Mouse (Mus musculus) v-Abl transformed pro-B cells (cell line): ENCODE results near the gene Izumo4.

Experiments
- in situ Hi-C, 2 experiments: fragments of 400-800 bp; cut with MboI; formaldehyde crosslinking; loops; one replicate each; pipeline ENCODE4 v1.15.1; 2025; ENCODE audit not compliant: unreplicated experiment in 2 of 2

Gene Izumo4

DNA sequence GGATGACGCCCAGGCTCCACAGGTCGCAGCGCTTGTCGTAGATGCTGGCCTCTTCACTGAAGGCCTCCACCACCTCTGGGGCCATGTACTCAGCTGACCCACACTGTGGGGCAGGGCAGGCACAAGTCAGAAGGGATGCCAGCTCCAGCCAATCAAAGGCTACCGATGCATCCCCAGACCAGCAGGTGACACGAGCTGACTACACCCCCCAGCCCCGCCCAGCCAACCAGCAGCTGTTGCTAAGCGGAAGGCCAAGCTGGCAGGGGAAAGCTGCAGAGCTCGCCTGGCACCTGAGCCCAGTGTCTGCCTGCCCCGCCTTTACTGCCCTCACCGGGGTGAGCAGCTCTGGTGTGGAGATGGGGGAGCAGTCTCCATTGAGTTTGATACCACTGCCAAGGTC, 33.4 kb upstream of the Izumo4 start:
- in situ Hi-C loops, result no loop called here

DNA sequence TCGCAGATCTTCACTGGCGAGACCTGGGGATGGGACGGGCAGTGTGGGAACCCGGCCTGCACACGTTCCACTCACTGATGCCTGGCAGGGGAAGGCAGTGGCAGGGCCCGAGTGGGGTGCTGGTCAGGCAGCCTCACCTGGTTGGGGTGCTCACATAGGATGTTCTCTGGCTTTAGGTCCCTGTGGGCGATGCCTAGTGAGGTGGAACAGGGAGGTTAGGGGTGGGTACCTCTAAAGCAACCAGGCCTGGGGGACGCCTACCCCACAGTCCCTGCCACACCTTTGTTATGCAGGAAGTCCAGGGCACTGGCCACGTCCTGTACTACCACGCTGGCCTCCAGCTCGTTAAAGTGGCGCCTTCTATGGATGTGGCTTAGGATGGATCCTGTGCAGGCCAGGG, 33.0 kb upstream of the Izumo4 start:
- in situ Hi-C loops, result no loop called here

DNA sequence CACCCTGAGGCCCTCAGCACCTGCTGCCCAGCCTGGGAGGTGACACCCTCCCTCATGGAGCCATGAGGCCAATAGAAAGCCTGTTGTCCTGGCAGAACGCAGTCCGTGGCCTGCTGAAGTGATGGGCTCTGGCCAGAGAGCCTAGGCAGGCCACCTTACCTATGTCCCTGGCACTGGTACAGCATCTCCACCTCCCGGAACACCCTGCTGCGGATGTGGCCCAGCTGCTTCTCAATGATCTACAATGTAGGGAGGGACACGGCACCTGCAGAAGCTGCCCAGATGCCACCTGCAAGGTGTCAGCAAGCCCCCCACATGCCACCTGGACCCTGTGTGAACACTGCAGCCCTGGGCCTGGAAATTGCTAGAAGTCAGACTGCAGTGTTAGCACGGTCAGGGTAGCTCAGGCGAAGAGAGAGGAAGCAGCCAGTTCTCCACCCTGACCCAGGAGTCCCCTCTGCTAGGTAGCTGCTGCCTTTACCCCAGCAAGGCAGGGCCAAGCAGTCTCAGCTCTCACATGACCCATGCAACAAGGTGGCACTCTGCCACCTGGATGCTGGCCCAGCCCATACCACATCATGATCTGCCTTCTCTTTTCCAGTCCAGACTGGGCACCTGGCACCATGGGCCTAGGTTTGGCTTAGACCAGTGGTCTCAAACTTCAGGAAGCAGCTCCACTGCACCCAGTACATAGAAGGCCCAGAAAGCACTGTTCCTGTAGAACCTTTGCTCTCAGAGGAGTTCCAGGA, 32.1 kb upstream of the Izumo4 start:
- in situ Hi-C loops, result no loop called here

DNA sequence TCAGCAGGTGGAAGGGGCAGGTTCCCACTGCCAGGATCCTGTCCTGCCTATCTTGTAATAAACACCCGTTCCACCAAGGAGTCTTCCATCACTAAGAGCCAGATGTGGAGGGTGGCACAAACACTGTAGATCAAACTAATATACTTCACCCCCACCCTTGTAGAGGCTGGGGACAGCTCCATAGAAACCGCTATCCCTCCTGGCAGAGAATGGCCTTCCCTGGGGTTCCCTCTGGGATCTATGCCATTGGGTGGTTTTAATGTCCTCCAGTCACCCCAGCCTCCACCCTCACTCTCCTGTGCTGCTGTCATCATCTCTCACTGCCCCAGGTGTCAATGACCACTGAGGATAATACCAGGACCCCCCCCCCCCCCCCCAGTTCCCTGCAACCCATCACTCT, 31.5 kb upstream of the Izumo4 start:
- in situ Hi-C loops, result no loop called here

DNA sequence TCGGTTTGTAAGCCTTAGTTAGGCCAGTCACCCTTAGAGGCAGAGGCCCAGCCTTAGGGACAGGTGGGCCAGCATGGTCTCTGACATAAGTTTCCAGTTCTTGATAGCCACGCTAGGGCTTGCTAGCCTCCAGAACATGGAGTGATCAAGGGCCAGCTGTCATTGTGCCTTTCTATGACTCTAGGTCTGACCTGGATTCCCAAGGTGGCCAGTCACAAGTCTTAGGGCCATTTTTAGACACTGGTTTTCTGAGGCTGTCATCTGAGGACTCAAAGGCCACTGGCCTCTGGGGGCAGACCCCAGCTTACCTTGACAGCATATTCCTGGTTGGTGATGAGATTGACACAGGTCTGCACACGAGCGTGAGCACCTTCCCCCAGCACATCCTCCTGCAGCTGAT, 30.7 kb upstream of the Izumo4 start:
- in situ Hi-C loops, result no loop called here

DNA sequence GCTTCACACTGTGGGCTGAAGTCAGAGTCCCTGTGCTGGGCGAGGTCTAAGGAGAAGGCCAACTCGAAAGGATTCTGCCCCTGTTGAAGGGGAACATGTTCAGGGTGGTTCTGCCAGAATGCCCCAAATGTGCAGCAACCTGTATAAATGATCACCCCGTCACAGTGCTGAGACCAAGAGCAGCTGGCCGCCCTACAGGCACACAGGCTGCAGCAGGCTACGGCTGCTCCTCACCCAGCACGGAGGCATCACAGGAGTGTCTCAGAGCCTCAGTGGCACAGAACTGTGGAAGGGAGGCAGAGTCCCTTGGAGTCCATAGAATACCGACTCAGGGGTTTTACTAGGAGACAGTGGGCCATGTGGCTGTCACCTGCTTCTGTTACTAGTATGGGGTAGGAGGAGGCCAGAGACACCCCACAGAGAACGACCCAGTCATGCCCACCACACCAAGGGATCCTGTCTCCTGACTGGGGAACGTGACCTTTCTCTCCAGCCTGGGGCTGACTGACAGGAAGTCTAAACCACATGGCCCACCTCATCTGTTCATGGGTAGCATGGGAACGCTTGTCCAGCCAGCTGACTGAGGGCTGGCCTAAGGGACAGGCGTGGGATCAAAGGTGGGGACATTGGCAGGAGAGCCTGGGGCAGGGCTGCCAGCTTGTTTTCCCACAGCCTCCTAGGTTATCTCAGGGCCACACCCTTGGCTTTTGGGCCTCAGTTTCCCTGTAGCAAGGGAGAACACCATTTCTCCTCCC, 29.9 kb upstream of the Izumo4 start:
- in situ Hi-C loops, result no loop called here

DNA sequence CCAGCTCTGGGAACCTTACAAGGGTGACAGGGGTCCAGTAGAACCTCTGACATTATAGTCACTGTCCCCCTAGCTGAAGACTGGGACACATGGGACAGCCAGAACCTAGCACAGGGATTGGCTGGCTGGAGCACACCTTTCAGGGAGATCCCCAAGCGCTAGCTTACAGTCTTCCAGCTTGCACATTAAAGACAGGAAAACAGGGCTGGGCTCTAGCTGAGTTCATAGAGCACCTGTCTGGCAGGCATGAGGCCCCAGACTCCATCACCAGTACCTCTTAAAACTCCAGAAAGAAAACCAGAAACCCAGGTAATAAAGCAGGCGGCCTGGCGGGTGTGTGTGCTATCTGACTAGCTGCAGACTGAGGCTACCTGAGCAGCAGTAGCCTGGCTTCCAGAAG, 28.3 kb upstream of the Izumo4 start:
- in situ Hi-C loops, result no loop called here

DNA sequence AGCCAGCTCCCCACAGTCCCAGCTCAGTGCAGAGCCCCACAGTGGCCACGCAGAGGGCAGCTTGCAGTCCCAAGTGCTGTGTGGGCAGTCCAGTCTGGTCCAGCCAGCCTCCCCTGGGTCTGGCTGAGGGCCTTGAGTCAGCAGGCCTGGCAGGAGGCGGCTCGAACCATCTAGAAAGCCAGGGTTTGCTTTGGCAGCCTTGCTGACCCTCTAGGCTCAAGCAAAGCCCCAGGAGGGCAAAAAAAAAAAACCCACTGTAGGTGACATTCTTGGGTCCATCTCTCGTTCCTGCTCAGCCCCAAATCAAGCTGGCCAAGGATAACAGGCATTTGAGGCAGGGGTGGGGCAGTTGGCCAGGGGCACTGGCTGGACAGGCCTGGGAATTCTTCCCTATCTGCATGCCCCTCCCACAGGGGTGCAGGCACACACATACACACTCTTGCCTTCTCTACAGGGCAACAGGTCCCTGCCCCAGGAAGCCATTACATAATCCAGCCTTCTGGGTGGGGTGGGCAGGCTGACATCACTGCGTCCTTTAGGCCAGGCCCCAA, 27.7 kb upstream of the Izumo4 start:
- in situ Hi-C loops, result no loop called here

DNA sequence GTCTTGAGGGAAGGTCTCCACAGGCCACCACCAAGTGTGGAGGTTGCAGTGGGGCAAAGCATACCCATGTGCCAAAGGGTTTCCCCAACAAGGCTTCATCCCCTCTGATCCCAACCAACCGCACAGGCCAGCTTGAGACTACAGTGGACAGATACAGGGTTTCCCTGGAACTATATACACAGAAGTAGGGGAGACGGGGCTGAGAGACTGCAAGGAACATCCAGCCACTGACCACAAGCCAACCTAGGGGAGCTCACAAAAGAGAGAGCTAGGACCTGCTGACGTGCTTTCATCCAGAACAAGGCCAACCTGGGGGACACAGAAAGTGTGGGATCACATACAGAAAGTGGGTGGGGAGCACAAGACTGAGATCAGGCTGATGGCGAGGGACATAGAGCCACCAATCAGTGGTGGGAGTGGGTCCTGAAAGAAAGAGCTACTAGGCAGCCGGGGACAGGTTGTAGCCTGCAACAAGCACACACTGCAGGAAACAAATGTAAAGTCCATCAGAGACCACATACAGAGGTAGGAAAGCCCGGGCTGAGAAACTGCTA, 27.1 kb upstream of the Izumo4 start:
- in situ Hi-C loops, result loop anchor here (25.0 kb wide), 2 partner anchors 238 to 513 kb away; partner anchors contain the start of genes 1600002K03Rik (in 1 of the 2), Cirbp (in 1 of the 2) and Tcf3 (in 1 of the 2)

DNA sequence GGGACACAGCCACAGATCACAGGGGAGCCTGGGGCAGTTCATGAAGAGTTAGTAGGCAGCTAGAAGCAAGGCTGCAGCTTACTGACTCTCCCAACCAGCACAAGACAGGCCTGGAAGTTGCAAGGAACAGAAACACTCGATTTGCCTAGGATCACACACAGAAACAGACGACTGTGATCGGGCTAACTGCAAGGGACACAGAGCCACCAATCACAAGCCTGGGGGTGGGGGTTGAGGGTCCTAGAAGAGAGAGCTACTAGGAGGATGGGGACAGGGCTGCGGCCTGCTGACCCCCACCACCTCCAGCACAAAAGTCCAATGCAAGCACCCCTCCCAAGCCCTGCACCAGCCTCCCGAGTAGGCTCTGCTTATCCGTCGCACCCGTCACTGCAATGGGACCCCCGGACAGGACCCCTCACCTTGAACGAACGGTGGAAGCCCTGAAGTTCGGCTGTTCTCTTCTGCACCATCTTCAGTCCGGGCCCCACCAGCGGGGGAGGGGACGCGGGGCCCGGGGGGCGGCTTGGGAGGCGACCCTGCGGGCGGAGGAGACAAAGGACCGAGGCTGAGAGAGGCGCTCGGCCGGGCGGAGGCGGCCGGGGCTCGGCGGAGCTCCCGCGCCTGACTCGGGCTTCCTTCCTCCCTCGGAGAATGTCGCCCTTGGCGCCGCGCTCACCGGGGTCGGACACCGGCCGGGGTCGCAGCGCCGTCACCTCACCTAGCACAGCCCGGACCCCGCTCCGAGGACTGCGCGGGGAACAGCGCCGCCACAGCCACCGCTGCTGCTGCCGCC, 26.4 kb upstream of the Izumo4 start:
- in situ Hi-C loops, result loop anchor here (25.0 kb wide), 2 partner anchors 238 to 513 kb away; partner anchors contain the start of genes 1600002K03Rik (in 1 of the 2), Cirbp (in 1 of the 2) and Tcf3 (in 1 of the 2)

DNA sequence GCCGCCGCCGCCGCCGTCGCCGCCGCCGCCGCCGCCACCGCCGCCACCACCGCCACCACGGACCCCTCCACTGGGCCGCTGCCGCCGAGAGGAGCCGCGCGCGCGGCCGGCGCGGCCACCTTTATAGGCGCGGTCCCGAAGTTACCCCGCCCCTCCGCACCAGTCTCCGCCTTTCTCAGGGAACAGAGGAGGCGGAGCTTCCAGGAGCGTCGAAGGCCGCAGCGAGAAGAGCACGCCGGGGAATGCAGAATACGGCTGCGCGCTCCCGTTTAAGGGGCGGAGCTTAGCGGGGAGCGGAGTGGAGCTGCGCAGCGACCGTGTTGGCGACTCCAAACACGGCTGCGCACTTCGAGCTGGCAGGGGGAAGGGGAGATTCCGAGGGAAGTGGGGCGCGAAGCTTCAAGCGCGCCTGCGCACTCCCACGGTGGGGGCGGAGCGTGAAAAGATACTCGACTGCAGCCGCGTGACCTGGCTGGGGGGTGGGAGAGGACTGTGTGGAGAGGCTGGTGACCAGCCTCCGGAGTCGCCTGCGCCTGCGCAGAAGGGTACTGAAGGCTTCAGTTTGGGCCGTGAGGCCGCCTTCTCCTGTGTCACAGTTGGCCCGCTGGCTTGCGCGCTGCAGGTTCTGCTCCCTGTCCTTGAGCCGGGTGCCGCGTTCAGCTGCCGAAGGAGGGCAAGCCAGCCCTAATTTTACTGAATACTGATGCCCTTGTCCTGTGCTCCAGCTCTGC, 25.6 kb upstream of the Izumo4 start:
- in situ Hi-C loops, result loop anchor here (25.0 kb wide), 2 partner anchors 239 to 514 kb away; partner anchors contain the start of genes 1600002K03Rik (in 1 of the 2), Cirbp (in 1 of the 2) and Tcf3 (in 1 of the 2)

DNA sequence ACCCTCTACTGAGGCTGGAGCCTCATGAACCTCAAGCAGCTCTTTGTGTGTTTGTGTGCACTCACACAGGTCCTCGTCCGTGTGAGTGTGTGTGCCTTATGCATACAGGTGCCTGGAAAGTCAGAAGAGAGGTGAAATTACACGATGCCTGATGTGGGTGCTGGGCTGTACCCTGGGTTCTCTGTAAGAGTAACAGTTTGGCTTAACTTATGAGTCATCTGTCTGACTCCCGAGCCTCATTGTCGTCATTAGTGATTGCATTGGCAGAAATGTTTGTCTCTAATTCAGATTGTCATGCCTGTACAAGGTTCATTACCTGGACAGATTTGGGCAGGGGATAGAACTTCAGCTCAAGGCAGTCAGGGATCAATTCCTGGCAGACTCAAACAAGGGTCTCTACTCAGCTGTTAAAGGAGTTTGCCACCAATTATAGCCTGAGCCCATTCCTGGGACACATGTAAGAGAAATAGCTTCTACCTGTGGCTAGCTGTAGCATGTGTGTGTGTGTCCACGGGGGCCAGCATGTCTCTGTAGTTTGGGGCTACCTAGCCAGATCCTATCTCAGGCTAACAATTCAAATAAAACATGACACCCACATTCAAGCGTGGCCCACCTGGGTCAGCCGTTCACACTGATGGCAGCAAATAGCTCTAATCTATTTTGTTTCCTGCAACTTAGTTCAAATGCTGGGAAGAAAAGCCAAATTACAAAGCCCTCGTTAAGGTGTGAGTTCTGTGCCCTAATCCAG, 24.7 kb upstream of the Izumo4 start:
- in situ Hi-C loops, result loop anchor here (25.0 kb wide), 2 partner anchors 240 to 515 kb away; partner anchors contain the start of genes 1600002K03Rik (in 1 of the 2), Cirbp (in 1 of the 2) and Tcf3 (in 1 of the 2)

DNA sequence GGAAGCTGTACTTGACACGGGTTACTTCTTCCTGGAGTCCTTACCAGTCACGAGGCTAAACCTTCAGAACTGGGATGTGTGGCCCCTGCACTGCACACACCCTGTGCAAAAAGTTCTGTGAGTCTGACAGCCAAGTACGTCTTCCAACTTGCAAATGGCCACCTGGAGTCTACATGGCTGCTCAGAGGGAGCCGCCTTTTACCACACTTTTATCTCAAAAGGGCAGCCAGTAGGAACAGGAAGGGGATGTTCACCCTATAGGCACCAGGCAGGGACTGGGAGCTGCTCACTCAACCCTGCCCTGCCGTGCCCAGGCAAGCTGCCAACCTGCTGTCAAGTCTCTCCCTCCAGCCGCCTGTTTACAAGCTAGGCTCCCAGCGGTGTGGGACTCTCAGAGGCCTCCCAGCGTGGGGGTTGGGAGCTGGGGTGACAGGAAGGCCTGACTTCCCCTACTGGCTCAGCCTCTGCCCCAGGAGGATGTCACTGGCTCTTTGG, 24.0 kb upstream of the Izumo4 start, which contains the start of gene Mknk2:
TSS of gene Mknk2 (minus strand) at position 171 of the 495 bp plus-strand sequence.
- in situ Hi-C loops, result loop anchor here (25.0 kb wide), 2 partner anchors 241 to 516 kb away; partner anchors contain the start of genes 1600002K03Rik (in 1 of the 2), Cirbp (in 1 of the 2) and Tcf3 (in 1 of the 2)

DNA sequence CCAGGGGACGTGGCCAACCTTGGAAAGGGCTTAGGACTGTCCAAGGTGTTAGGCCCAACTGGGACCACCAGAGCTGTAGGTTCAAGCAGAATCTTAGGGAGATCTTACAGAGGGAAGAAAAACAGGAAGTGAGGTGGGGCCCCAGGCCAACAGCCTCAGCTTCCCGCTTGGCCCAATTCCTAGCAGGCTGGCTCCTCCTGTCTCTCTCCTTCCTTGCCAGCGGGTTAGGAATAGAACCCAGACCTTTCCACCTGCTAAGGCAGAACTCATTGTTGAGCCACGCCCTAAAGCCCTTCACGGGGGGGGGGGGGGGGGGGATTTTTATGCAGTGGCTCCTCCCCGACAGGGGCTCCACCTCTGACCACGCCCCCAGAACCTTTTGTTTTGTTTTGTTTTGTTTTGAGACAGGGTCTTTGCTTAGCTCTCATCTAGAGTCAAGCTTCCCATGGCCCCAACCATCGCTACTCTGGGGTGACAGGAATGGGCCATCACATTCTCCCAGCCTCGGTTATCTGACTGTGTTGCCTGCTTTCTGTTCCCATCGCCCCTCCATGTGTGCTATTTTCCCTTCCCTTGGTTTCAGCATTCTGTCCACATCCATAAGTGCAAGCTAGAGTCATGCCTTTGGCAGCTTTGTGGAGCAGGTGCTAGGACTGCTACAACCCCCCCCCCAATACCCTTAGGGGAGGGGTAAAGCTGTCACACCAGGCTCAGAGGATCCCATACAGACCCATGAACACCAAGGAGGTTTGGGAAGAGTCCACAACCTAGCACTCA, 23.2 kb upstream of the Izumo4 start:
- in situ Hi-C loops, result loop anchor here (25.0 kb wide), 2 partner anchors 241 to 516 kb away; partner anchors contain the start of genes 1600002K03Rik (in 1 of the 2), Cirbp (in 1 of the 2) and Tcf3 (in 1 of the 2)

DNA sequence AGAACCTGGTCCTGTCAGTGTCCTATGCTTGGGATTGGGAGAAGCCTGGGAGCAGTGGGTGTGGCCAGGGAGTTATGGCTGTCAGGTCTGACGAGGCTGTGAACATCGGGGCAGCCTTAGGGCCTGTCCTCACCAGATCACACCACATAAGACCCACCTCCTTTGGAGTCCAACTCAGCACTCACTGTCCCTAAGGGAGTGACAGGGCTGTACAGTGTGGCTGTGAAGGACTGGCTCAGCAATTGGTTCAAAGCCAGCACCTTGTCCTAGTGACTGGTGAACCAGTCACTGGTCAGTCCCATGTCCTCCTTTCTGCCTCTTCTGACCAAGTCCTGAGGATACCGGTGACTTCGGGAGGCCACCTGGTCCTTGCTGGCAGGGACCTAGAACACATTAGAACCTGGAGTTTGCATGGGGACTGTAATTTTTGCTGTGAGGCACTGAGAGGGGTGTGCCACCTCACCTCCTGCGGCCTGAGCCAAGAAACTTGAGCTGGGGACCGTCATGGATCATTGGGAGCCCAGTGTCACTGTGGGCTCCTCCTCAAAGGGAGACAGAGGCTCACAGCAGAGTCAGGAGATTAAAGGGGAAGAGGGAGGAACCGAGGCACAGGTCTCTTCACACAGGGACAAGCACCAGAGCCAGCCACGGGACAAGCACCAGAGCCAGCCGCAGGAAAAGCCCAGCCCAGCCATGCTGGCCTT, 22.3 kb upstream of the Izumo4 start:
- in situ Hi-C loops, result loop anchor here (5.0 to 25.0 kb wide), 4 partner anchors 102 to 517 kb away; partner anchors contain the start of genes Tcf3 (in 2 of the 2), 1600002K03Rik (in 1 of the 2), Cirbp (in 1 of the 2) and Klf16 (in 1 of the 2)

DNA sequence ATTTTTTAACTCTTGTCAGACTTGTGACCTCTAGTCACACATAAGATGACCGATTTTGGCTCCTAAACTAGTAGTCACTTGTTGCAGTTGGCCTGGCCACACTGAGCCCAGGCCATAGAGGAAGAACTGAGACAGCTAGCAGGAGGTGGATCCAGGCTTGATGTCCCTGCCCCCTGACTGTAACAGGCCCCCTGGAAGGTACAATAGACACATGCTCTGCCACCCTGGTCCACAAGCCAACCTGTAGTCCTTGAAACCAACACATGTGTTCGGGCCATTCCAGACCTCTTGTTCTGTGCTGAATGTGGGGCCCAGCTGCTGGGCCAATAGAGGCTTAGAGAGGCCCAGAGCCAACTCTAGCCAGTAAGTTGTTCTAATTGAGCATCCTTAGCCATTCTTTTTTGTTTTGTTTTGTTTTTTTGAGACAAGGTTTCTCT, 21.7 kb upstream of the Izumo4 start:
- in situ Hi-C loops, result loop anchor here (5.0 to 25.0 kb wide), 4 partner anchors 103 to 518 kb away; partner anchors contain the start of genes Tcf3 (in 2 of the 2), 1600002K03Rik (in 1 of the 2), Cirbp (in 1 of the 2) and Klf16 (in 1 of the 2)
